Mouse (Mus musculus) limb, embryonic 11.5 days (tissue): ENCODE measurements around the gene Dsn1. TPM values are rescaled to one million over a fixed set of nuclear protein-coding genes. Genes with fewer than 3 reads are reported as not detected.

Experiments
- ATAC-seq: fragments of 200-750 bp; cut with Nextera tagmentation; 2 replicates; pipeline ENCODE4 v1.8.0; 2017; ENCODE audit warnings: low read depth; ENCODE audit not compliant: insufficient number of reproducible peaks, low FRiP score, low TSS enrichment
- DNase-seq: peaks from one replicate; pipeline ENCODE4 v3.0.0-alpha.2; 2015; ENCODE audit warnings: low spot score
- H3K27ac ChIP-seq: fragments of 300-500 bp; sonication (generic); replicated peaks from 2 replicates; pipeline ENCODE4 v1.5.1; 2014; ENCODE audit warnings: low read depth, mild to moderate bottlenecking, low read length
- H3K27me3 ChIP-seq: fragments of 300-500 bp; sonication (generic); 2 replicates; pipeline ENCODE4 v1.6.1; 2014; ENCODE audit warnings: mild to moderate bottlenecking, low read length, mixed read lengths; ENCODE audit not compliant: control insufficient read depth, insufficient read depth
- H3K36me3 ChIP-seq: fragments of 300-500 bp; sonication (generic); 2 replicates; pipeline ENCODE4 v1.6.1; 2014; ENCODE audit warnings: mild to moderate bottlenecking, low read length, moderate library complexity, mixed read lengths; ENCODE audit not compliant: control insufficient read depth, insufficient read depth
- H3K4me1 ChIP-seq: fragments of 300-500 bp; sonication (generic); 2 replicates; pipeline ENCODE4 v1.6.1; 2014; ENCODE audit warnings: low read length, mixed read lengths; ENCODE audit not compliant: control insufficient read depth, insufficient read depth
- H3K4me2 ChIP-seq: fragments of 300-500 bp; sonication (generic); 2 replicates; pipeline ENCODE4 v1.6.1; 2014; ENCODE audit warnings: low read depth, mild to moderate bottlenecking, moderate library complexity; ENCODE audit not compliant: severe bottlenecking
- H3K4me3 ChIP-seq: fragments of 300-500 bp; sonication (generic); 2 replicates; pipeline ENCODE4 v1.5.1; 2014; ENCODE audit warnings: low read depth, low read length
- H3K9ac ChIP-seq: fragments of 300-500 bp; sonication (generic); 2 replicates; pipeline ENCODE4 v1.6.1; 2014; ENCODE audit warnings: mild to moderate bottlenecking, low read length
- H3K9me3 ChIP-seq: fragments of 300-500 bp; sonication (generic); 2 replicates; pipeline ENCODE4 v1.6.1; 2016; ENCODE audit warnings: low read length; ENCODE audit not compliant: control insufficient read depth
- WGBS: fragments of 180-500 bp; shearing (Covaris S2); extraction: QIAGEN DNeasy Blood & Tissue Kit; methylation state at CpG from one replicate; pipeline ENCODE4 v1.1.7; 2014; 5-methylcytosine and 5-hydroxymethylcytosine counted together
- polyA plus RNA-seq: library from polyadenylated mRNA; unstranded; fragments of >200 nt; fragmentation: Nextera tagmentation; extraction: Ambion mirVana; gene quantifications from 2 replicates; pipeline ENCODE4 v1.2.1, GENCODE M21; 2014

Gene Dsn1
- polyA plus RNA-seq, 1 experiment from 2014 or later, result 57.0 TPM

DNA sequence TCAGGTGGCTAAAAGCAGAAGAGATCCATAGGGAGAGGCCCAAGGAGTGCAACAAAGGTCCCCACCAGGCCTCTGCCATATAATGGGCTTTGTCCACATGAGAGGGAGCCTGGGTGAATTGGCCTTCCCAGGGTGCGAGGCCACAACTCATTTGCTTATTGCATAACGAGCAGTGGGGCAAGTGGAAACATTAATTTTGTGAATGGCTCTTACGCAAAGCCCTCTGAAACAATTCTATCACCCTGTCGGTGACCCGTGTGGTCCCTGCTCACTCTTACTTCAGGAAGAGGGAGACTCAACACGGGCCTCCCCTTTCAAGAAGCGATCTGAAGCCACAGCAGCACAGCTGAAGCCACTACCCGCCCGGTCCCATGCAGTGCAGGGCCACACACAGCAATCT, 30.3 kb upstream of the Dsn1 start:
- Histone ChIP-seq H3K9me3 (no peaks in the 10 kb centered on the region), H3K4me3 (no peak overlapping the region), H3K4me2 (no peak overlapping the region), H3K27ac (no peak overlapping the region), H3K4me1 (no peaks in the 10 kb centered on the region), H3K36me3 (peaks cover 21% of the 10 kb centered on the region), H3K27me3 (no peaks in the 10 kb centered on the region), H3K9ac (no peak overlapping the region)
- WGBS, result 85% methylated on average over 9 of the region's 9 CpGs
- no peak for ATAC-seq
- no peak for DNase-seq

DNA sequence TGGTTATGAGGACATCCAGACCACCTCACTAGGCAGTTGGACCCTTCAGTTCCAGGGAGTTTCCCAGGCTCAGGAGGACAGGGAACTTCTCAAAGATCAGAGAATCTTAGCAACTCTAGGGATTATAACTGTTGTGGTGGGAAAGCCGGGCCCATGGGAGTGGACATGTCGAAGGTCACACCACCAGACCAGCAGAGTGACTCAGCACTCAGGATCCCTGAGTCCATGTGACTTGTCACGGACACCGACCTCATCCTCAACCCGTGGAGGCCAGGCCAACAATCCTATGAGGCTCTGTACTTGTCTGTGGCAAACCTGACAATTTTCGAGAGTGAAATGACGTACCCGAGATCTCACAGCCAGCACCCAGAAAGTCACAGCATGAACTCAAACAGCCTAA, 29.4 kb upstream of the Dsn1 start:
- Histone ChIP-seq H3K4me2 (no peak overlapping the region), H3K36me3 (peaks cover 19% of the 10 kb centered on the region), H3K9ac (no peak overlapping the region), H3K9me3 (no peaks in the 10 kb centered on the region), H3K27me3 (no peaks in the 10 kb centered on the region), H3K27ac (no peak overlapping the region), H3K4me1 (no peaks in the 10 kb centered on the region), H3K4me3 (no peak overlapping the region)
- DNase-seq, result no peak
- 96% methylated on average over 8 of the region's 8 CpGs for WGBS
- no peak for ATAC-seq

DNA sequence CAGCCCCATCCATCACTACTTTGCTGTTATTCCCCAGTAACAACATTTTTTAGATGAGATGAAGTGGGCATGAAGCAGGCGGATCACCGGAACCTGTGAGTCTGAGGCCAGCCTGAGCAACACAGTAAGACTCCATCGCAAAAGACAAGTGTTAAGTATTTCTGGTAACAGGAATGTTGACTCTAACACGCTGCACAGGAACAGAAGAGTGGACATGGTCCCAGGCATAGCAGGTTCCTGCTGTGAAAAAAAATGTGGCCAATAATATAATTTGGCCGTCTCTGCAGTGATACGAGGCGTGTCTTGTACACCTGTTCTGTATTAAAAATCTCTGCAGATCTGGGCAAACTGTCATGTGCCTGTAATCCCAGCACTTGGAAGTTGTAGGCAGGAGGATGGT, 28.4 kb upstream of the Dsn1 start:
- Histone ChIP-seq H3K9ac (no peak overlapping the region), H3K4me1 (no peaks in the 10 kb centered on the region), H3K9me3 (no peaks in the 10 kb centered on the region), H3K4me3 (no peak overlapping the region), H3K27ac (no peak overlapping the region), H3K27me3 (no peaks in the 10 kb centered on the region), H3K4me2 (no peak overlapping the region), H3K36me3 (peaks cover 19% of the 10 kb centered on the region; the same call in 1 of the 2 replicates)
- 91% methylated on average over 7 of the region's 7 CpGs for WGBS
- DNase-seq, result no peak
- no peak for ATAC-seq

DNA sequence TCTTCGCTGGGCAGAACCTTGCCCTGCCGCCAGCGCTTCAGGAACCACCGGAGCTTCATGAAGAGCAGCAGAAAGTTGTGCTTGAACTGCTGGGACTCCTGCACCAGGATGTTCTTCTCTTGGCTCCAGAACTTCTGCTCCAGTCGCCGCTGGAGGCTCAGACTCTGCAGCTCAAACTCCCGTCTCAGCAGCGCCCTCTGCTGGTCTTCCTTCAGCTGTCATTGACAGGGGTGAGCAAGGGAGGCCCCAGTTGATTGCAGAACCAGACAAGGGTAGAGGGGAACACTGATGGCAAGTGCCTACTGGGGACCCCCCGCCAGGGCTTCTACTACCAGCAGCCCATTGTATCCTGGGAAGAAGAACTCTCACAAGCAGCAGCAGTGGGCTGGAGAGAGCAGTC, 23.9 kb upstream of the Dsn1 start:
- DNase-seq (peak; percentile 92), ATAC-seq (no peak)
- Histone ChIP-seq H3K36me3 (peaks cover 46% of the 10 kb centered on the region), H3K4me3 (no peak overlapping the region), H3K9ac (no peak overlapping the region), H3K27ac (no peak overlapping the region), H3K4me2 (no peak overlapping the region), H3K4me1 (no peaks in the 10 kb centered on the region), H3K9me3 (no peaks in the 10 kb centered on the region), H3K27me3 (no peaks in the 10 kb centered on the region)
- WGBS, result 47% methylated on average over 9 of the region's 9 CpGs

DNA sequence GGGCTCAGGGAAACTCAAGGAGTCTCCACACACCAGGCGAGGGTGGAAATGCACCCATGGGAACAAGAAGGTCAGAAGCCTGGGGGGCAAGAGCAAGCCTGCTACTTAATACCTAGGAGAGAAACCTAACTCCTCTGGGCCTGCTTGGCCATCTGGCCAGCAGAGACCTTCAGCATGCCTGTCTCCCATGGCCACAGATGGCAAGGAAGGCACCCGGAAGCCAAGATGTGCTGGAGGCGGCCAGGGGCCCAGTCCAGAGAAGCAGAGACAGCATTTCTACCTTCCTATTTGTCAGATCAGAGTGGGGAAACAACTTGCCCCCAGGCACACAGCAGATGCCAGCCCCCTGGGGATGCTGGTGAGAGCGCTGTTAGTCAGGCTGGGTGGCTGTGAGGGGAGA, 21.3 kb upstream of the Dsn1 start:
- 93% methylated on average over 4 of the region's 4 CpGs for WGBS
- ATAC-seq, result no peak
- no peaks in the 10 kb centered on the region; the same call in 1 of the 2 replicates for H3K9me3 ChIP-seq
- peaks cover 63% of the 10 kb centered on the region for H3K36me3 ChIP-seq
- no peaks in the 10 kb centered on the region for H3K27me3 ChIP-seq
- DNase-seq, result no peak
- no peak overlapping the region for H3K4me2 ChIP-seq
- H3K9ac ChIP-seq, result no peak overlapping the region
- H3K27ac ChIP-seq, result no peak overlapping the region
- H3K4me3 ChIP-seq, result no peak overlapping the region
- no peaks in the 10 kb centered on the region for H3K4me1 ChIP-seq

DNA sequence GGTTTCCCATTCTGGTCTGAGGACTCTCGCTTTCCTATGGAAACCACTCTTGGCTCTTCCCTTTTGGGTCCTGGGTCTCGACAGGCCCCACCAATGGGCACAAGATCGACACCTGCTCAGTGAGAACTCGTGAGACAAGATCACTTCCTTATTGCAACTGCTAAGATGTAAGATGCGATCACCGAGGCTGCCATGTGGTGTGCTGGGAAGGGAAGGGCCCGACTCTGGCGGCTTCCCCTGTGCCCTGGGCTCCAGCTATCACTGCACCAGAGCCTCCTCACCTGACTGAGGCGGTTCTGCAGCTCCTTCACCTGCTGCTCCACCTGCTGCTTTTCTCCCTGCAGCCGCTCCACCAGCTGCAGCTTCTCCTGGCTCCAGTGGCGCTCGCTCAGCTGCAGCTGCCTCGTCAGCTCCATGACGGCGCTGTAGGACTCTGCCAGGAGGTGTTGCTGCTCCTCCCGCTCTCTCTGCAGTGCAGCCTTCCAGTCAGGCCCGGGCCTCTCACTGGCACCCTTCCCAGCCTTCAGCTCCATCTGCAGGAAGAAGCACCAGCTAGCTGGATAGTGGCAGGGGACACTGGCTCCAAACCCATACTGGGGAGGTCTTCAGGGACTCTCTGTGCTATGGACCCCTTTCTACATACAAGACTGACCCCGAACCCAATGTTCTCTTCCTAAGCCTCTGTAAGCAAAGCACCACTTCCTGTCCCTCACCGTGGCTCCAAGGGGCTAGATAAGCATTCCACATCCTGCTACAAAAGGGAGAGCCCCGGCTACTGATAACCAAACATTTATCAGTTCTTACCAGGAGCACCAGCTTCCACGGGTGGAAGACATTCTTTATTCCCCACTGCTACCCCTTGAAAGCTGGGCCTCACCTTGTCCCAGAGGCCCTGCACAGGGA, 20.4 kb upstream of the Dsn1 start:
- H3K9ac ChIP-seq, result no peak overlapping the region
- DNase-seq (no peak), ATAC-seq (no peak)
- H3K27ac ChIP-seq, result no peak overlapping the region
- peaks cover 70% of the 10 kb centered on the region for H3K36me3 ChIP-seq
- no peaks in the 10 kb centered on the region for H3K4me1 ChIP-seq
- H3K9me3 ChIP-seq, result no peaks in the 10 kb centered on the region; the same call in 1 of the 2 replicates
- no peak overlapping the region for H3K4me2 ChIP-seq
- 91% methylated on average over 21 of the region's 21 CpGs for WGBS
- no peak overlapping the region for H3K4me3 ChIP-seq
- no peaks in the 10 kb centered on the region for H3K27me3 ChIP-seq

DNA sequence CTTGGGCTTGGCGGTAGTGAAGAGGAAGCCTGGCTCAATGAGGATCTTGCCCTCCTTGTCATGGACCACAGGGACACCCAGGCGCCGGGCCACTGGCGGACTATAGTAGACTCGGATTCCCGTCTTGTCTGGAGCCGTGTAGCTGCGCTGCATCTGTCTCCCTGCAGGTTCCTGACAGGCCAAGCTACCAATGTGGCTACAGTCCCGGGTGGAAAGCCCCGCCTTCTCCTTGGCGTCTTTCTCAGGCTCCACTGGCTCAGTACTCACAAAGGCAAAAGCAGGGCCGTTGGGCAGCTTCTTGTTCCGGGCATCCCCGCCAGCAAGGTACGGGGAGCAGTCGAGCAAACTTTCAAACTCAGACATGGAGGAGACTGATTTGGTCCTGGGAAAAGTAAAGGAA, 14.2 kb upstream of the Dsn1 start:
- WGBS, result 93% methylated on average over 16 of the region's 16 CpGs
- DNase-seq (no peak), ATAC-seq (no peak)
- H3K36me3 ChIP-seq, result peaks cover 70% of the 10 kb centered on the region
- H3K4me3 ChIP-seq, result no peak overlapping the region
- H3K27me3 ChIP-seq, result no peaks in the 10 kb centered on the region
- no peak overlapping the region for H3K4me2 ChIP-seq
- no peaks in the 10 kb centered on the region; the same call in 1 of the 2 replicates for H3K9me3 ChIP-seq
- H3K9ac ChIP-seq, result no peak overlapping the region
- H3K4me1 ChIP-seq, result no peaks in the 10 kb centered on the region
- no peak overlapping the region for H3K27ac ChIP-seq

DNA sequence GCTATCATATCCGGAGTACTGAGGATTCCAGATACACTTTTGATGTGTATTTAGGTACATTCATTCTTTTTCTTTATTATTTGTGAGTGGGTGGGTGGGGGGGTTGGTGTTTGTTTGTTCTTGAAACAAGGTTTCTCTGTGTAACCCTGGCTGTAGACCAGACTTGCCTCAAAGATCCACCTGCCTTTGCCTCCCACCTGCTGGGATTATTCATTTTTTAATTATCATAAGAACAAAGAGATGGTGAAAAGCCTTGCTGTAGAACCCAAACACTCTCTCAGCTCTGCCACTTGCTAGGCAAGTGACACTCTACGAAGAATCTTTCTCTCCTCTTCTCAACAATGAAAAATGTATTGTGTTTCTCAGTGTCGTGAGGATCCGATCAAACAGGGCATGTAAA, 12.3 kb upstream of the Dsn1 start:
- Histone ChIP-seq H3K27me3 (no peaks in the 10 kb centered on the region), H3K27ac (no peak overlapping the region), H3K9me3 (no peaks in the 10 kb centered on the region), H3K4me3 (no peak overlapping the region), H3K9ac (no peak overlapping the region), H3K4me2 (no peak overlapping the region), H3K36me3 (peaks cover 57% of the 10 kb centered on the region), H3K4me1 (no peaks in the 10 kb centered on the region)
- ATAC-seq, result no peak
- no peak for DNase-seq
- 94% methylated on average over 4 of the region's 4 CpGs for WGBS
